Mouse (Mus musculus): ENCODE data around the gene Asic2.

GRCm38 (mm10) chr11:81791579-81791978 is 176.7 kb downstream of the Asic2 start:
- TF ChIP-seq CTCF (IDR thresholded peaks at IDR 0.05; ENCODE audit: low read depth) (no peak), EP300 (IDR thresholded peaks at IDR 0.05; ENCODE audit: low read depth) (no peak)
